Mouse (Mus musculus): ENCODE results near the gene C5ar1. TPM values are rescaled to one million over a fixed set of nuclear protein-coding genes. Genes with fewer than 3 reads are reported as not detected.

Gene C5ar1
- total RNA-seq, 2 experiments from 2014 or later = 1.2 to 1.6 TPM

DNA sequence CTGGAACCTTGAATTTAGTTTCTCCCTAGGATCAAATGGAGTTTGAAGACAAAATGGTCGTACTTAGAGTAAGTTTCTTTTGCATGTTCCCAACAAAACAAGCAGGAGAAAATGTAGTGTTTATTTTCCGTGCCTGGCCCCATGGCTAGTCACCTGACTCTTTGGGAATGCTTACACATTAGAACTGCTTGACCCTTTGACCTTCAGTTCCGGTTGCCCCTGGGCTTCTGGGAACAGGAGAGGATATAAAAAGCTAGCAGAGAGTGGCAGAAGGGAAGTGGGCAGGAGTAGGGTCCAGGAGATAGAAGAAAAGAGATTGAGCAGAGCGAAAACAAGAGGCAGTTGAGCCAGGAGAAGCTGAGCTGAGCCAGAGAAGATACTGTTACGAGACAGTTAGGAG lies 29.5 kb downstream of the C5ar1 start:
- DNase-seq (ENCODE audit: low spot score in 2 of 2) = no peak

- peak; percentile 92 to 97 for DNase-seq (ENCODE audit: low spot score in 2 of 2)
These were observed 37.6 kb downstream of the C5ar1 start, which contains the start of gene Dhx34 for GRCm38 (mm10) chr7:16221582-16222272. Dhx34 (minus strand) TSS chr7:16222037.

DNA sequence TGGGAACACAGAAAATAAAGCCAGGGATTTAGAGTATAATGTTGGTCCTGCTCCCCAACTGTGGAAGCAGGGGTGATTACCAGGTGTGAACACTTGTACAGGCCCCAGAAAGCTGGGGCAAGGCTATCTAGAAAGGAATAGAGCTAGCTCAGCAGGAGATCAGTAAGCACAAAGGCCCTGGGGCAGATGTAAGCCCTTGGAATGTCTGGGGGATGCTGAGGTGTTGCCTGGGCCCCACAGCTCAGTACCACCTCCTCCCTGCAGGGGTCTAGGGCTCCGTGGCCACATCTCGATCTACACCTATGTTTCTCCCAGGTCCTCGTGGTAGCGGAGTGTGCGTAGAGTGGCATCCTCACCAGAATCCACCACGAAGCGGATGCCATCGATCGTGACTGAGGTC lies 45.4 kb downstream of the C5ar1 start:
- no peak for DNase-seq (ENCODE audit: low spot score in 2 of 2)

DNA sequence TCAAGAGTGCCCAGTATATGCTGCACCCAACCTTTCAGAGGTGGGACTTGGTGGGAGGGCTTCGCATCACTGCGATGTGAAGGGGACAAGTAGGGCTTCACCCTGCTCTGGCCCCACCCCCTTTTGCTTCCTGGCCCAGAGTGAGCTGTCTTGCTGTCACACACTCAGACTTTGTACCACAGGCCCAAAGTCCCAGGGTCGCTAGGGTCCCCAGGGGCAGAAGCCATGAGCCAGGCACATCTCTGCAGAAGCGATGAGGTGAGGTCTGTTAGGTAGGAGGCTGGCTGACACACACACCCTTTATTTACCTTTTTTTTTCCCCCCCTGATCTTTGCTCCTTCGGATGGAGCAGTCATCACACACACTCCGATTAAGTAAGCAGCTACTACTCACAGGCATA lies 46.1 kb downstream of the C5ar1 start:
- no peak for DNase-seq (ENCODE audit: low spot score in 2 of 2)

DNA sequence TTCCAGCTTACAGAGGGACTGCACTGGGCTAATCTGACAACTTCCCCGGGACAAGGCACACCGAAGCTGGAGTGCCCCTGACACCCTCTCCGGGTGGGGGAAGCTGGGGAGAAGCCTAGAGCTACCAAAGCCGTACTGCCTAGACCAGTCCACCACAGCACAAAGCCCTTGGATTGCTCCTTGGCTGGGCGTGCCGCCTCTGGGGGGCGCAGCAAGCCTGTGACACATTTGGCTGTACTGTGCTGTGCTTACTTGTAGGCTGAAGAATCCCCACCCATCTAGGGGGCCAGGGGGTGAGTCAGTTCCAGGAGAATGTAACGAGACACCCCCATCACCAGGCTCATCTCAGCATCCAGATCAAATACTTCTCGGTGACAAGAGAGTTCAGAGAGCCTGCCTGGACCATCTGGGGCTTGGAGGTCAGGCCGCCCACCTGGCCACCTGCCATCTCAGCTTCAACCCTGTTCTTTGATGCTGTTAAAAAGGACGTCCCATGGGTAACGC lies 48.4 kb downstream of the C5ar1 start:
- DNase-seq (ENCODE audit: low spot score in 2 of 2) = no peak

DNA sequence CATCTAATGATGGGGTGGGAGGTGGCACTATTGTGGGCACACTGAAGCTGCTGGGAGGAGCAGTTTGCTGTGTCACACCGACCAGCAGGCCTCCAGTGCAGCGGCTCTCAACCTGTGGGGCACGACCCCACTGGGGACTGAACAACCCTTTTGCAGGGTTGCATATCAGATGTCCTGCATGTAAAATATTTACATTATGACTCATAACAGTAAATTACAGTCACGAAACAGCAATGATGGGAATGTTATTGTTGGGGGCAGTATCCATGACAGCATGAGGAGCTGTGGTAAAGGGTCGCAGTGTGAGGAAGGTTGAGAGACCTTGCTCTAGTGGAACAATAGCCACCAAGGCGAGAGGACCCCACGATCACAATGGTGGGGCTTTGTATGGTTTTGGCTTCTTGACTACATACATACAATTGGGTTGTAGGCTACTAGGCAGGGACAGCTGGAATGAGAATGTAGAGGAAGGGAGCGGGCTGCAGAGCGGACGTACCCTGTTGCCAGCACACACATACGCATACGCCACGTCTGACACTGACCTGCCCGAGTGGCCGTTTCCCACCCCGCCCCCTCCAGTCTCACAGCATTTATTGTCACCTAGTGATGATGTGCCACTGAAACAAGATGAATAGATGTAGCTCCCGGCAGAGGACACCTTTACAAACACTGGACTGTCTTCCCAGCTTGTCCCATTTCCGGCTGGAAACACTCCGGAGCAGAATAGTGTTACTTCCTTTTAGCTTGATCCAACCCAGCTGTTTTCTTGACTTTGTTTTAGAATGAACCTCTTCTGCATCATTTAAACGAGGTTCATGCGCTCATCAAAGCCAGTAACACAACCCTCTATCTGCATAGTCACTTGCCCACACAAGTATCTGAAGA lies 50.3 kb downstream of the C5ar1 start:
- DNase-seq (ENCODE audit: low spot score in 2 of 2) = no peak

- peak; percentile 35 to 56 for DNase-seq (ENCODE audit: low spot score in 2 of 2)
These were observed 51.8 kb downstream of the C5ar1 start for GRCm38 (mm10) chr7:16207496-16207895.

DNA sequence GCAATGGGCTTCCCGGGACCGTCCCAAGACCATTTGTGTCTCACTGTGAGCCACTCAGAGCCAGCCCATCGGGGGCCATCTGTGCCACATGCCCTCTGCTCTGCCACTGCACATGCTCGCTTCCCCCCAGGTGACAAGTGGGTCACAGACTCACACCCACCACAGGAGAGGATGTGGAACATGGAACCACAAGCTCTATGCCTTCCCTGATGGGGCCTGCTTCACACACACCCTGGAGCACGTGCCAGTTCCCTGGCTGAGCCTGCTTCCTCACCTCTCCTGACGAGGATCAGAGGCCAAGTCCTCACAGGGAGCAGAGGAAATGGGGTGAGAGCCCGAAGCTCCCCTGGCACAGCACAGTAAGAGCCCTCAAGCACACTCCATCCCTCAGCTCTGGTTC lies 52.3 kb downstream of the C5ar1 start:
- DNase-seq (ENCODE audit: low spot score in 2 of 2) = no peak

DNA sequence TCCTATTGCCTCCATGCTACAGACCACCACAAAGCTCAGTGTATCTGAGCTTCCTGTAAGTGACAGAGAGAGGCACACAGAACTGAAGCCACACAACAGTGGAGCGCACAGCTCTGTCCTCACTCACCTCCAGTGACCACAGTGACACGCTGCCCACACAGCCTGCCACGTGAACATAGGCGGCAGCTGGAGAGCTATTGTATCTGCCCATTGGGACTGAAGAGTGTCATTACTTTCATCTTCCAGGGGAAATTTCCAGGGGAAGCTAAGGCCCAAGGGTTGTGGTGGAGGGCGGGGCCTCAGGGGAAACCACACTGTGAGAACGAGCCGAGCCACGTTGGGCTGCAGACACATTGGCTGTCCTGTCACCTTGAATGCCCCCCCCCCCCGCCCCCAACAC lies 54.5 kb downstream of the C5ar1 start:
- DNase-seq (ENCODE audit: low spot score in 2 of 2) = no peak

DNA sequence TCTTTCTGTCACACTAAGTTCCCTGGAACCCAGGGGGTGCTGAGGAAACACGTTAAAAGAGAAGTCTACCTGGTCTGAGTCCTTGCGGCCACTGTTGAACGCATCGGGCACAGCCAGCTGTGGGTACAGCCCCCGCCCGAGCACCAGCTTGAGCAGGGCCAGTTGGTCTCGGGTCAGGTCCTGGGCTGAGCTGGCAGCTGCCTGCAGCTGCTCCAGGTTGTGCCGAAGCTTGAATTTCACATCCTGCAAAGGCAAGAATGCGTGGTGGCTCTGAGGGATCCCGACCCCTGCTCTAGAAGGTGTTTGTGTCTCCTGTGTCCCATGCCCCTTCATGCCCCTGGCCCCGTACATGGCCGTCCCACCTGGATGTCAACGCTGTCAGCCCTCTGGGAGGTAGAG lies 55.8 kb downstream of the C5ar1 start:
- DNase-seq (ENCODE audit: low spot score in 2 of 2) = no peak

GRCm38 (mm10) chr7:16202756-16203504 lies 56.4 kb downstream of the C5ar1 start:
- DNase-seq (ENCODE audit: low spot score in 2 of 2) = no peak

- DNase-seq (ENCODE audit: low spot score in 2 of 2) = no peak
These were observed 58.2 kb downstream of the C5ar1 start for GRCm38 (mm10) chr7:16201136-16201535.

- no peak for DNase-seq (ENCODE audit: low spot score in 2 of 2)
These were observed 60.8 kb downstream of the C5ar1 start for GRCm38 (mm10) chr7:16198540-16198939.

GRCm38 (mm10) chr7:16197166-16197565 lies 62.2 kb downstream of the C5ar1 start:
- DNase-seq (ENCODE audit: low spot score in 2 of 2) = no peak

Other genes starting within 250 kb of the C5ar1 start
- gene Bicra, start 211.6 kb downstream of the C5ar1 start, total RNA-seq (2021) = 10 to 100 TPM; 19.6 to 20.7 TPM
- gene Zfp541, start 197.7 kb downstream of the C5ar1 start, total RNA-seq (2021) = under 1 TPM; 0.41 to 0.89 TPM
- 100 to 1,000 TPM; 293 to 307 TPM for gene Napa, start 161.1 kb downstream of the C5ar1 start, total RNA-seq (2021)
- gene Kptn, start 139.6 kb downstream of the C5ar1 start, total RNA-seq (2021) = 10 to 100 TPM; 34.2 to 34.3 TPM
- gene Slc8a2, start 129.7 kb downstream of the C5ar1 start, total RNA-seq (2021) = 100 to 1,000 TPM; 277 to 290 TPM
- gene Meis3, start 84.5 kb downstream of the C5ar1 start, total RNA-seq (2021) = 10 to 100 TPM; 33.7 to 38.2 TPM
- gene Dhx34, start 37.5 kb downstream of the C5ar1 start, total RNA-seq (2021) = 10 to 100 TPM; 10.7 to 12.5 TPM
- gene C5ar2, start 15.4 kb downstream of the C5ar1 start, total RNA-seq (2021) = under 1 TPM; 0.56 to 0.67 TPM
- 10 to 100 TPM; 31.9 to 34.8 TPM for gene Inafm1, start 14.1 kb upstream of the C5ar1 start, total RNA-seq (2021)
- gene Ccdc9, start 27.3 kb upstream of the C5ar1 start, total RNA-seq (2021) = 10 to 100 TPM; 72.4 to 80.2 TPM
- gene Bbc3, start 48.9 kb upstream of the C5ar1 start, total RNA-seq (2021) = 10 to 100 TPM in 1 of 2 experiments, 1 to 10 TPM in 1; 8.2 to 12.4 TPM
- gene Sae1, start 128.3 kb upstream of the C5ar1 start, total RNA-seq (2021) = 100 to 1,000 TPM in 1 of 2 experiments, 10 to 100 TPM in 1; 95.4 to 100 TPM
- 10 to 100 TPM; 55.9 to 56.9 TPM for gene Zc3h4, start 141.4 kb upstream of the C5ar1 start, total RNA-seq (2021)
- 10 to 100 TPM; 63.6 to 66.4 TPM for gene Tmem160, start 193.2 kb upstream of the C5ar1 start, total RNA-seq (2021)
- 10 to 100 TPM; 14.5 to 17.6 TPM for gene Npas1, start 218.2 kb upstream of the C5ar1 start, total RNA-seq (2021)

Data from layer of hippocampus, adult 18-20 months (tissue).